Mouse (Mus musculus) stomach, postnatal 0 days (tissue): ENCODE data around the gene Rab4b.

Experiments
- CTCF ChIP-seq: IDR thresholded peaks from 2 replicates; pipeline ENCODE4 v1.5.1; 2016; ENCODE audit warnings: antibody characterized with exemption, low read depth, mild to moderate bottlenecking, moderate library complexity
- EP300 ChIP-seq: optimal IDR thresholded peaks from 2 replicates; pipeline ENCODE3; 2016; ENCODE audit warnings: antibody characterized with exemption

DNA sequence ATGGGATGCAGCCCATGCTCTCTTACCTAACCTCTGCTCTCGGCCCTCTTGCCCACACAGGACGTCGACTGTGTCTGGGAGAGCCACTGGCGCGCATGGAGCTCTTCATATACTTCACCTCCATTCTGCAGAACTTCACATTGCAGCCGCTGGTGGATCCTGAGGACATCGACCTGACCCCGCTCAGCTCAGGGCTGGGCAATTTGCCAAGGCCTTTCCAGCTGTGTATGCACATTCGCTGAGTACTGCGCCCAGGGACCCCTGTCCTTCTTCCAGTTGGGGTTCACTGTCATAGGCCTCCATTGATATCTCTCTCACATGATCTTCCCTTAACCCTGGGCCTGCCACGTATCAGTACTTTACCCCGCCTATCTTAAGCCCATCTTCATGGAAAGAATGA is 45.5 kb downstream of the Rab4b start:
- TF ChIP-seq CTCF (no peak), EP300 (no peak)
